ENCODE assay signal across 8 mouse cellular contexts in genomic region chr2:104444776-104445175, GRCm38 (mm10). TPM values are rescaled to one million over a fixed set of nuclear protein-coding genes. Genes with fewer than 3 reads are reported as not detected.
A peak's percentile ranks its signal among the peaks of the same experiment; 100 is the strongest.
DNase-seq lines count a peak whose midpoint lies in the region; ATAC-seq lines count a peak whose summit lies in the region.

No protein-coding gene starts in this region.

- no peak for ATAC-seq in hindbrain, embryonic 13.5 days (ENCODE audit: low FRiP score)
- ATAC-seq in inflammation-experienced regulatory T-cells, adult 6 months, result peak; percentile 98

- 46% methylated on average over 2 of the region's 2 CpGs for WGBS in hindbrain, embryonic 10.5 days
- 42% methylated on average over 2 of the region's 2 CpGs for WGBS in hindbrain, embryonic 13.5 days

- peak; percentile 42 for DNase-seq in hindbrain, embryonic 10.5 days (ENCODE audit: low spot score)
- DNase-seq in cerebellum, postnatal 36 days, result peak; percentile 53 to 72
- peak; percentile 51 to 54 for DNase-seq in gastrocnemius, adult 8-10 months (ENCODE audit: low spot score in 2 of 2)
- DNase-seq in left cerebral cortex, postnatal 14 days (ENCODE audit: low spot score in 2 of 2), result peak; percentile 70 to 76
- peak; percentile 51 for DNase-seq in mesoderm, embryonic 11.5 days (ENCODE audit: low read depth, low spot score)
- DNase-seq in skeletal muscle tissue, adult 2 months (ENCODE audit: low read depth, low spot score), result peak; percentile 82

- H3K9ac ChIP-seq in hindbrain, embryonic 13.5 days, result no peak overlapping the region

- H3K9me3 ChIP-seq in hindbrain, embryonic 10.5 days, result no peaks in the 10 kb centered on the region
- no peaks in the 10 kb centered on the region for H3K9me3 ChIP-seq in hindbrain, embryonic 13.5 days

- no peaks in the 10 kb centered on the region for H3K4me1 ChIP-seq in hindbrain, embryonic 10.5 days (replicated peaks)
- H3K4me1 ChIP-seq in hindbrain, embryonic 13.5 days (replicated peaks), result no peaks in the 10 kb centered on the region

- H3K36me3 ChIP-seq in hindbrain, embryonic 10.5 days, result peaks cover 16% of the 10 kb centered on the region; the same call in 1 of the 2 replicates
- H3K36me3 ChIP-seq in hindbrain, embryonic 13.5 days, result peaks cover 8% of the 10 kb centered on the region; the same call in 1 of the 2 replicates

- no peak overlapping the region for H3K27ac ChIP-seq in hindbrain, embryonic 10.5 days
- no peak overlapping the region for H3K27ac ChIP-seq in hindbrain, embryonic 13.5 days

- H3K27me3 ChIP-seq in hindbrain, embryonic 10.5 days (ENCODE audit: insufficient read depth, poor library complexity, severe bottlenecking), result no peaks in the 10 kb centered on the region
- H3K27me3 ChIP-seq in hindbrain, embryonic 13.5 days, result no peaks in the 10 kb centered on the region

- intact Hi-C loops in left cerebral cortex, postnatal 14 days (cut with DNase I), result loop anchor here (5.0 to 10.0 kb wide), 3 partner anchors 48 to 330 kb away; partner anchors contain the start of gene Hipk3

- H3K4me2 ChIP-seq in hindbrain, embryonic 13.5 days, result no peak overlapping the region

- H3K4me3 ChIP-seq in hindbrain, embryonic 10.5 days, result no peak overlapping the region
- no peak overlapping the region for H3K4me3 ChIP-seq in hindbrain, embryonic 13.5 days

RNA-seq across cellular contexts. Expression of gene D430041D05Rik, which starts 34.0 kb away (rescaled TPM):
- 1.2 and 1.7 TPM in 2 replicates for polyA plus RNA-seq in hindbrain, embryonic 10.5 days (2016; fragmentation: Nextera tagmentation; extraction: Ambion mirVana)
- polyA plus RNA-seq in hindbrain, embryonic 13.5 days (2015; fragmentation: Nextera tagmentation; extraction: Ambion mirVana), result 6.8 and 7.3 TPM in 2 replicates
- 1 to 10 TPM; 1.7 to 2.7 (median 1.9) TPM for total RNA-seq in gastrocnemius, adult 8-10 months (2022)
- polyA plus RNA-seq in inflammation-experienced regulatory T-cells, adult 6 months (2017; shearing (Covaris generic)), result under 1 TPM in 1 of 3 experiments, not detected in 2; 0.17 TPM
- total RNA-seq in left cerebral cortex, postnatal 14 days (2021), result 100 to 1,000 TPM; 115 to 126 TPM

RNA-seq across cellular contexts. Expression of gene Hipk3, which starts 49.5 kb away (rescaled TPM):
- polyA plus RNA-seq in hindbrain, embryonic 10.5 days (2016; fragmentation: Nextera tagmentation; extraction: Ambion mirVana), result 7.0 and 8.4 TPM in 2 replicates
- 6.0 and 6.6 TPM in 2 replicates for polyA plus RNA-seq in hindbrain, embryonic 13.5 days (2015; fragmentation: Nextera tagmentation; extraction: Ambion mirVana)
- total RNA-seq in gastrocnemius, adult 8-10 months (2022), result 100 to 1,000 TPM; 264 to 309 (median 281) TPM
- 10 to 100 TPM; 11.2 to 16.3 (median 12.5) TPM for polyA plus RNA-seq in inflammation-experienced regulatory T-cells, adult 6 months (2017; shearing (Covaris generic))
- total RNA-seq in left cerebral cortex, postnatal 14 days (2021), result 10 to 100 TPM; 65.4 to 68.8 TPM
